Mouse (Mus musculus): ENCODE data around the gene Chst10.

The Chst10 gene

GRCm38 (mm10) chr1:38897431-38898248 is at the start of gene Chst10:
Gene Chst10 (minus strand): TSS chr1:38898161.
- DNase-seq (ENCODE audit: low spot score in 2 of 2) = peak; percentile 31 to 33

GRCm38 (mm10) chr1:38939608-38940007 is 41.6 kb upstream of the Chst10 start:
- no peak for DNase-seq (ENCODE audit: low spot score in 2 of 2)

- DNase-seq (ENCODE audit: low spot score in 2 of 2) = no peak
Measured at GRCm38 (mm10) chr1:38938849-38939248, 40.9 kb upstream of the Chst10 start, which contains the start of gene Nms. Gene Nms (plus strand): TSS chr1:38939149.

- no peak for DNase-seq (ENCODE audit: low spot score in 2 of 2)
Measured at GRCm38 (mm10) chr1:38936780-38937179, 38.8 kb upstream of the Chst10 start.

- DNase-seq (ENCODE audit: low spot score in 2 of 2) = no peak
Measured at GRCm38 (mm10) chr1:38934668-38935067, 36.7 kb upstream of the Chst10 start.

GRCm38 (mm10) chr1:38930767-38931166 is 32.8 kb upstream of the Chst10 start:
- no peak for DNase-seq (ENCODE audit: low spot score in 2 of 2)

- DNase-seq (ENCODE audit: low spot score in 2 of 2) = no peak
Measured at GRCm38 (mm10) chr1:38929468-38929867, 31.5 kb upstream of the Chst10 start.

GRCm38 (mm10) chr1:38928996-38929395 is 31.0 kb upstream of the Chst10 start:
- no peak for DNase-seq (ENCODE audit: low spot score in 2 of 2)

- no peak for DNase-seq (ENCODE audit: low spot score in 2 of 2)
Measured at GRCm38 (mm10) chr1:38903985-38904384, 6.0 kb upstream of the Chst10 start.

GRCm38 (mm10) chr1:38902571-38902970 is 4.6 kb upstream of the Chst10 start:
- DNase-seq (ENCODE audit: low spot score in 2 of 2) = no peak

GRCm38 (mm10) chr1:38893081-38893480 is 4.9 kb downstream of the Chst10 start:
- DNase-seq (ENCODE audit: low spot score in 2 of 2) = no peak

GRCm38 (mm10) chr1:38891444-38891843 is 6.5 kb downstream of the Chst10 start:
- no peak for DNase-seq (ENCODE audit: low spot score in 2 of 2)

GRCm38 (mm10) chr1:38888803-38889202 is 9.2 kb downstream of the Chst10 start:
- DNase-seq (ENCODE audit: low spot score in 2 of 2) = no peak

- no peak for DNase-seq (ENCODE audit: low spot score in 2 of 2)
Measured at GRCm38 (mm10) chr1:38887011-38887410, 10.9 kb downstream of the Chst10 start.

GRCm38 (mm10) chr1:38886602-38887001 is 11.4 kb downstream of the Chst10 start:
- DNase-seq (ENCODE audit: low spot score in 2 of 2) = no peak

GRCm38 (mm10) chr1:38885956-38886355 is 12.0 kb downstream of the Chst10 start:
- DNase-seq (ENCODE audit: low spot score in 2 of 2) = no peak

- no peak for DNase-seq (ENCODE audit: low spot score in 2 of 2)
Measured at GRCm38 (mm10) chr1:38883766-38884165, 14.2 kb downstream of the Chst10 start.

- no peak for DNase-seq (ENCODE audit: low spot score in 2 of 2)
Measured at GRCm38 (mm10) chr1:38882746-38883145, 15.2 kb downstream of the Chst10 start.

GRCm38 (mm10) chr1:38881366-38881765 is 16.6 kb downstream of the Chst10 start:
- DNase-seq (ENCODE audit: low spot score in 2 of 2) = no peak

- no peak for DNase-seq (ENCODE audit: low spot score in 2 of 2)
Measured at GRCm38 (mm10) chr1:38876671-38877382, 21.1 kb downstream of the Chst10 start.

- DNase-seq (ENCODE audit: low spot score in 2 of 2) = no peak
Measured at GRCm38 (mm10) chr1:38873911-38874310, 24.1 kb downstream of the Chst10 start.

GRCm38 (mm10) chr1:38871834-38872233 is 26.1 kb downstream of the Chst10 start:
- DNase-seq (ENCODE audit: low spot score in 2 of 2) = no peak

Measured in heart, adult 9 months (tissue).